ENCODE assay signal across 28 mouse cellular contexts in the genomic region with DNA sequence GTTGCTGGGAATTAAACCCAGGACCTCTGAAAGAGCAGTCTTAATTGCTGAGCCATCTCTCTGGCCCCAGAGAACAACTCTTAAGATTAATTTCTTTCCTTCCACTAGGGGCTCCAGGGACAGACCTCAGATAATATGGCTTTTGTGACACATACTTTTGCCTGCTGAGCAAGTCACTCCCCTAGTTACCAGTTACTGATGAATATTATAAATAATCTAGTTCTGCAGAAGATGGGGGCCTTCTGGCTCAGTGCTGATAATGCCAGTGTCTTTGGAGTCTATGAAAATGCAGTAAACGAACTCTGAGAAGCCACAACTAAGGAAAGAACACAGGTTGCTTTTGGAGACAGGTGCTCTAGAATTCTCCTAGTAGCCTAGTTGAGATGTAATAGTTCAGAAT. TPM values are rescaled to one million over a fixed set of nuclear protein-coding genes. Genes with fewer than 3 reads are reported as not detected.
DNase-seq lines count a peak whose midpoint lies in the region; ATAC-seq and TF ChIP-seq lines count a peak whose summit lies in the region.
"Had no signal": no experiment of that assay in that cellular context is flagged by ENCODE, and none has a peak within 500 bp of the region (broad histone marks: within the 10 kb centered on the region; RNA-seq: fewer than 3 reads in every experiment).

No protein-coding gene starts in this region.

- H3K9me3 ChIP-seq in liver, embryonic 13.5 days (replicated peaks) = no peaks in the 10 kb centered on the region
- H3K9me3 ChIP-seq in liver, postnatal 0 days (ENCODE audit: low read length) = no peaks in the 10 kb centered on the region
- H3K9me3 ChIP-seq: embryonic facial prominence, embryonic 12.5 days; embryonic facial prominence, embryonic 15.5 days; heart, embryonic 12.5 days; heart, embryonic 15.5 days; hindbrain, embryonic 10.5 days; hindbrain, embryonic 13.5 days had no signal

- peak; percentile 79 for ATAC-seq in liver, embryonic 13.5 days (ENCODE audit: low read depth)
- ATAC-seq in liver, postnatal 0 days = no peak
- ATAC-seq: CD4-positive, CD25-positive, alpha-beta regulatory T cell, adult 4 months; forebrain, embryonic 14.5 days; forebrain, postnatal 0 days; hindbrain, embryonic 16.5 days had no signal

- H3K36me3 ChIP-seq in liver, embryonic 13.5 days = no peaks in the 10 kb centered on the region
- H3K36me3 ChIP-seq in liver, postnatal 0 days (replicated peaks; ENCODE audit: insufficient read depth, low read length) = no peaks in the 10 kb centered on the region
- H3K36me3 ChIP-seq: embryonic facial prominence, embryonic 12.5 days; embryonic facial prominence, embryonic 15.5 days; heart, embryonic 12.5 days; heart, embryonic 15.5 days; hindbrain, embryonic 10.5 days; hindbrain, embryonic 13.5 days had no signal

- WGBS in liver, embryonic 13.5 days (ENCODE audit: insufficient replicate concordance) = 22% methylated on average over 1 of the region's 1 CpGs
- WGBS in liver, postnatal 0 days (ENCODE audit: insufficient replicate concordance) = 61% methylated on average over 1 of the region's 1 CpGs

- H3K27ac ChIP-seq in liver, embryonic 13.5 days = no peak overlapping the region
- no peak overlapping the region for H3K27ac ChIP-seq in liver, postnatal 0 days (ENCODE audit: low read depth)
- H3K27ac ChIP-seq: embryonic facial prominence, embryonic 12.5 days; embryonic facial prominence, embryonic 15.5 days; gastrocnemius, adult 2 months; heart, embryonic 15.5 days; hindbrain, embryonic 10.5 days; hindbrain, embryonic 13.5 days had no signal

- no peak overlapping the region for H3K9ac ChIP-seq in liver, embryonic 13.5 days
- H3K9ac ChIP-seq in liver, postnatal 0 days (replicated peaks) = no peak overlapping the region
- H3K9ac ChIP-seq: embryonic facial prominence, embryonic 12.5 days; embryonic facial prominence, embryonic 15.5 days; forebrain, postnatal 0 days; heart, embryonic 12.5 days; heart, embryonic 15.5 days; hindbrain, embryonic 13.5 days had no signal

- peak; percentile 43 for TF ChIP-seq EP300 in liver, postnatal 0 days (IDR thresholded peaks at IDR 0.05; ENCODE audit: low read depth)

- peaks cover 12% of the 10 kb centered on the region for H3K4me1 ChIP-seq in liver, embryonic 13.5 days (replicated peaks)
- H3K4me1 ChIP-seq in liver, postnatal 0 days (ENCODE audit: insufficient read depth) = no peaks in the 10 kb centered on the region
- H3K4me1 ChIP-seq: embryonic facial prominence, embryonic 12.5 days; embryonic facial prominence, embryonic 15.5 days; heart, embryonic 12.5 days; heart, embryonic 15.5 days; hindbrain, embryonic 10.5 days had no signal

- H3K4me3 ChIP-seq in liver, embryonic 13.5 days (replicated peaks) = no peak overlapping the region
- no peak overlapping the region for H3K4me3 ChIP-seq in liver, postnatal 0 days (ENCODE audit: low read depth, low read length)
- H3K4me3 ChIP-seq: embryonic facial prominence, embryonic 12.5 days; embryonic facial prominence, embryonic 15.5 days; gastrocnemius, adult 2 months; heart, embryonic 12.5 days; heart, embryonic 15.5 days; hindbrain, embryonic 10.5 days; hindbrain, embryonic 13.5 days had no signal

- 0 out of 2 replicates have a peak, but pooled peaks cover 2% of the 10 kb centered on the region for H3K27me3 ChIP-seq in liver, embryonic 13.5 days
- no peaks in the 10 kb centered on the region for H3K27me3 ChIP-seq in liver, postnatal 0 days (ENCODE audit: insufficient read depth, low read length)
- H3K27me3 ChIP-seq: embryonic facial prominence, embryonic 12.5 days; embryonic facial prominence, embryonic 15.5 days; heart, embryonic 12.5 days; heart, embryonic 15.5 days; hindbrain, embryonic 13.5 days had no signal

- peak; percentile 22 for DNase-seq in c-Kit-positive CD71-positive TER-119-negative erythroid progenitor cells, embryonic 14.5 days (ENCODE audit: low read depth)
- peak; percentile 26 for DNase-seq in c-Kit-positive CD71-positive TER-119-positive erythroid progenitor cells, embryonic 14.5 days (ENCODE audit: low spot score)
- DNase-seq in liver, embryonic 13.5 days = no peak
- no peak for DNase-seq in liver, postnatal 0 days
- DNase-seq in layer of hippocampus, adult 11-12 months (ENCODE audit: low spot score) = no peak
- no peak for DNase-seq in spleen, adult 18-20 months
- DNase-seq in adipocyte (ENCODE audit: low spot score) = no peak
- DNase-seq in heart, adult 9 months (ENCODE audit: low spot score in 2 of 2) = no peak
- DNase-seq: adrenal gland, adult 8-10 months; adrenal gland, postnatal 36 days; cerebellum, adult 11-12 months; cerebellum, adult 8-10 months; cerebellum, postnatal 14 days; forebrain, postnatal 0 days; gastrocnemius, adult 2 months; gastrocnemius, postnatal 14 days; heart, postnatal 10 days; heart, postnatal 36 days had no signal

- TF ChIP-seq CTCF in liver, postnatal 0 days (IDR thresholded peaks at IDR 0.05; ENCODE audit: low read depth) = no peak

- H3K4me2 ChIP-seq in liver, embryonic 13.5 days = no peak overlapping the region
- H3K4me2 ChIP-seq in liver, postnatal 0 days (ENCODE audit: low read depth, low read length) = no peak overlapping the region
- H3K4me2 ChIP-seq: embryonic facial prominence, embryonic 12.5 days; embryonic facial prominence, embryonic 15.5 days; heart, embryonic 12.5 days; heart, embryonic 15.5 days; hindbrain, embryonic 13.5 days had no signal

RNA-seq across cellular contexts. Expression of gene Glrp1, which starts 26.4 kb away (rescaled TPM):
- 0.09 and 0.17 TPM in 2 replicates for polyA plus RNA-seq in liver, embryonic 13.5 days (2015; fragmentation: Nextera tagmentation; extraction: Ambion mirVana)
- polyA plus RNA-seq in liver, postnatal 0 days (2015; fragmentation: Nextera tagmentation; extraction: Ambion mirVana) = 0.08 and 0.11 TPM in 2 replicates
- polyA plus RNA-seq: CD4-positive, CD25-positive, alpha-beta regulatory T cell, adult 4 months; embryonic facial prominence, embryonic 12.5 days; forebrain, embryonic 11.5 days; forebrain, embryonic 14.5 days; hindbrain, embryonic 10.5 days; hindbrain, embryonic 13.5 days; hindbrain, embryonic 16.5 days had no signal

Comparison
In these comparisons a context has a peak if more than half of its experiments do, and no peak if none do; other contexts are left out.
1. DNase-seq: peak in c-Kit-positive CD71-positive TER-119-negative erythroid progenitor cells, embryonic 14.5 days (single experiment) and c-Kit-positive CD71-positive TER-119-positive erythroid progenitor cells, embryonic 14.5 days (single experiment); none in liver, embryonic 13.5 days (single experiment), liver, postnatal 0 days (single experiment), layer of hippocampus, adult 11-12 months (single experiment), spleen, adult 18-20 months (0 of 2), adipocyte (single experiment) and heart, adult 9 months (0 of 2).